Mouse (Mus musculus) leukemia stem cell, adult 10-12 weeks (primary cell): ENCODE data around the gene Kif1c. TPM values are rescaled to one million over a fixed set of nuclear protein-coding genes. Genes with fewer than 3 reads are reported as not detected.

Experiments
- polyA plus RNA-seq: library from polyadenylated mRNA; stranded (reverse); fragments of >175 nt; gene quantifications from 2 replicates; pipeline ENCODE4 v1.2.3, GENCODE M21; 2012; ENCODE audit warnings: low replicate concordance

Gene Kif1c
- polyA plus RNA-seq: 30.4 and 70.0 TPM in 2 replicates

DNA sequence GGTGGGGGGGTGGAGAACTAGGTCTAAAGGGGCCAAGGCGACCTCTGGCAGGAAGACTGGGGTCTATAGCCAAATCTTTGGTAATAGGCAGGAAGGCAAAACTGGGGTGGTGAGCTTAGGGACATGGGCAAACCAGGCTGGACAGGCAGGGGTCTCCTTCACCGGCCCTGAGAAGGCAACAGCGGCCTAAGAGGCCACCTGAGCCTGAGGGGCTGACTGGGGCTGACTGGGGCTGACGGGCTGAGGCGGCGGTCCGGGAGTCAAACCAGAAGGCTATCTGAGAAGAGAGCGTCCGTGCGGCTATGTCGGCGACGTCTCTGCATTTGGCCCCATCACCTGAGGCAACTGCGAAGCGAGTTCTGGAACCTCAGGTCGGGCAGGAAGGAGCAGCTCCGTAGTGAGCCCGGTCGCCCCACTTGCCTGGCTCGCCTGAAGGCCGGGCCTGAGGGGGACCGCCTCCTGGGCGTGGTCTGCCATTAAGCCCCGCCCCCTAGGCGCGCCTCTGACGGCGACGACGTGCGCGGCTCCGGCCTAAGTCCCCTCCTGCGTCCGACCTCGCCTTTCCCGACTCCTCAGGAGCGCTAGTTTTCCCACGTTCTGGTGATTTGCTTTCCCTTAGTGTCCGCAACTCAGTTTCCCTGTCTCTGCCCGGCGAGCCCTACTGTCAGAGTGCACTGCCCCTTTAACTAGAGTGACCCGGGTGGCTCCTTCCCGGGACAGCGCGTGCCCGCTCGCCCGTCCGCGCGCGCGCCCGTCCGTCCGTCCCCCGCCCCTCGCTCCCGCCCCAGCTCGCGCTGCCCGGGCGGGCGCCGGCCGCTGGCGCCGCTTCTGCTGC is at the start of gene Kif1c, which contains the start of gene Inca1:
TSS of gene Kif1c (plus strand) at position 827 of the 835 bp plus-strand sequence.
TSS of gene Inca1 (minus strand) at position 434 of the 835 bp plus-strand sequence.

DNA sequence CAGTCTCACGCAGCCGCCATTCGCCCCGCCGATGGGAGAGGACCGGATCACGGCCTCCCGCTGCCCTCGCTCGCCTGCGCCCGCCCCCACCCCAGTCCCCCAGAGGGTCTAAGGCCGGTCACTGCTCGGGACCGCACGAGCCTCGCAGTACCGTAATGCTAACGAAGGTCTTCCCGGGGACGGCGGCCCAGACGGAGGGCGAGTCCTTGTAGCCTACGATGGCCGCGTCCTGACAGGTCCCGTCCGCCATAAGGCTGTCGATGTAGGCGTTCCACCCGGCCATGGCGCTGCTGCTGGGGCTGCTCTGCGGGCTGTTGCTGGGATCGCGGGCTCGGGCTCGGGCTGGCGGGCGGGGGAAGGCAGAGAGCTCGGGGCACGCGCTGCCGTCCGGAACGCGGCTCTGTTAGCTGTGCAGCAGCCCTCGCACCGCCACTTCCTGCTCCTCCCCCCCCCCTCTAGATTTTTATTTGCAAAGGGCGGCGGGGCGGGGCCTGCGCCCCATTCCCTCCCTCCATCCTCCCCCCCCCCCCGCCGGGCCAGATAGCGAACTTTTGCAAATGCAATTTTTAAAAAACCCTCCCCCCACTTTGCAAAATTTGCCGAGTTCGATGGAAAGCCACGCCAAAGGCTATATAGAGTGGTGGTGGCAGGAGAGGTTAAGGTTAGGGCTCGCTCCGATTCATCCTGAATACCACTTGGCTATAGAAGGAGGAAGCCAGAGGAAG is 46.0 kb upstream of the Kif1c start, which contains the start of gene Pfn1:
TSS of gene Pfn1 (minus strand) at position 447 of the 725 bp plus-strand sequence.

GRCm38 (mm10) chr11:70656964-70657363 is 43.4 kb upstream of the Kif1c start, which contains the start of gene Eno3:
TSS of gene Eno3 (plus strand) at chr11:70657202.

DNA sequence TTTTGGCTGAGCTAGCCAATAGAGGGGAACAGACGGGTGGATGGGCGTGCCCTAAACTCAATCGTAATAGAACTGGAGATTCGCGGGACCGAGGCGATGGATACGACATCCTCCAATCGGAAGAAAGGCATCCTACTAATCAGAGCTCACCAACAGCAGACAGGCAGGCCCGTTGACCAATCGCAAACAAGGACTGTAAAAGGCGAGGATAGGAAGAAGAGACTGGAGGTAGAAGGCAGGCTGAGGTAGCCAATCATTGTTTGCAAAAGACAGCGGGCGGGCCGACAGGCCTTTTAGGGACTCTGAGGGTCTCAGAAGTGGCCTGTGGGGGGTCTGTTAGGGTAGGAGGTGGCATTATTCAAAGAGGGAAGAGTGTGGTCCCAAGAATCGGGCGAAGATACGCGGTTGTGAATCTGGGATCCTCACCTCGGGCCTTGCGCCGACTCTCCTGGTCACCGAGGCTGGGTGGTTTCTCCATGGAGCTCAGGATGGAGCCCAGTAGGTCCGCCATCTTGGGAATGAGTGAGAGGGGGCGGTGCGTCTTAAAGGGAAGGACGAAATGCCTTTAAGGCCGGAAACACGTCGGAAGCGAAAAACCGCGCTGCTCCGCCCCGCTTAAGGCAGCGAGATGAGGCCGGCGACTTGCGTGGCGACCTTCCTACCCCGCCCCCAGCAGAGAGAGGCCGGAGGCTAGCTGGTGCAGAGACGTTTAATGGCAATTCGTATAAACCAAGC is 31.4 kb upstream of the Kif1c start, which contains the start of gene Spag7:
TSS of gene Spag7 (minus strand) at position 646 of the 735 bp plus-strand sequence.

GRCm38 (mm10) chr11:70687601-70688199 is 12.6 kb upstream of the Kif1c start, which contains the start of gene Camta2:
TSS of gene Camta2 (minus strand) at chr11:70688105.

DNA sequence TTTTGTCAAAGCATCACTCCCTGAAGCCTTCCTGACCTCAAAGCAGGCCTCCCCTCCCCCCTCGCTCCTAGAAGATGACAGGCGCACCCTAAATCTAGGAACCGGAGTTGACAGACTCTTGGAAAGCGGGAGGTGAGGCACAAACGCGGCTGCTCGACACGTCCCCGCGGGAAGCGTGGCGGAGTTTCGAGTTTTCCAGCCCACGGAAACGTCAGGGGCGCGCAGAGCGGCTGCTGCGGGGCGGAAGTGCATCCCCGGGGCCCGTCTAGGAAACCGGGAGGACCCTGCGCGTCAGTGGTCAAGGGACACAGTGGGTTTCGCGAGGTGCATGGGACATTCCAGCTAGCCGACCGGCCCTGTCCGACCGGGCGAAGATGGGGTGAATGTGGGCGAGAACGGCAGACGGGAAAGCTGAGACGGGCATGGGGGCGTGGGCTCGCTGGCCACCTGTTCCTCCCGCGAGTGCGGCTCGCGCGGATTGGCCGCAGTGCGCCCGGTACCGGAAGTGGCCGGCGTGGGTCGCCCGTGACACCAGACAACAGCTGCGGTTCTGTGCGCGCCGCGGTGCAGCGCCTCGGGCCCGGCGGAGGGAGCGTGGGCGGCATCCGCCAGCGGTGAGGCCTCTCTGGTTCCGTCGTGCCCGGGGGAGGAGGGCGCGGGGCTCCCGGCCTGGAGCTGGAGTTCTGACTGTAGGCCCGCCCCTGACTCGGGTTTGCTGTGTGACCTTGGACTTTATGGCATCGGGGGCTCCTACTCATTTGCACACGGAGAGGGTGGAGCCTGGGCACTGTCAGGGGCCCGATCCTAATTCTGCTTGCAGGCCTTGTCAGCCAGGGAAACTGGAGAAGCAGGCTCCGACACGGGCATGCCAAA is 63.8 kb downstream of the Kif1c start, which contains the start of gene Zfp3:
TSS of gene Zfp3 (plus strand) at position 274 of the 873 bp plus-strand sequence.

Other genes starting within 250 kb of the Kif1c start
- gene Med11, start 248.6 kb upstream of the Kif1c start, polyA plus RNA-seq: 6.5 and 33.1 TPM in 2 replicates
- 1.6 TPM in 2 replicates for gene Zmynd15, start 241.1 kb upstream of the Kif1c start, polyA plus RNA-seq
- 0.86 and 2.0 TPM in 2 replicates for gene Cxcl16, start 240.6 kb upstream of the Kif1c start, polyA plus RNA-seq
- not detected in 2 replicates for gene Tm4sf5, start 195.3 kb upstream of the Kif1c start, polyA plus RNA-seq
- not detected in 2 replicates for gene Vmo1, start 185.9 kb upstream of the Kif1c start, polyA plus RNA-seq
- gene Gltpd2, start 181.4 kb upstream of the Kif1c start, polyA plus RNA-seq: not detected in 2 replicates
- gene Psmb6, start 175.2 kb upstream of the Kif1c start, polyA plus RNA-seq: 51.2 and 127 TPM in 2 replicates
- gene Gm40193, start 167.6 kb upstream of the Kif1c start, polyA plus RNA-seq: not detected in 2 replicates
- 0.79 and 2.3 TPM in 2 replicates for gene Pld2, start 160.5 kb upstream of the Kif1c start, polyA plus RNA-seq
- 80.3 and 81.9 TPM in 2 replicates for gene Mink1, start 137.7 kb upstream of the Kif1c start, polyA plus RNA-seq
- gene 4930544D05Rik, start 84.7 kb upstream of the Kif1c start, polyA plus RNA-seq: not detected in 2 replicates
- 0.54 and 1.8 TPM in 2 replicates for gene Chrne, start 81.3 kb upstream of the Kif1c start, polyA plus RNA-seq
- gene Gp1ba, start 61.4 kb upstream of the Kif1c start, polyA plus RNA-seq: 17.4 and 31.1 TPM in 2 replicates
- gene Rnf167, start 53.3 kb upstream of the Kif1c start, polyA plus RNA-seq: 52.5 and 175 TPM in 2 replicates
- 28.6 and 32.9 TPM in 2 replicates for gene Slc25a11, start 53.1 kb upstream of the Kif1c start, polyA plus RNA-seq
- 3,216 and 5,291 TPM in 2 replicates for gene Pfn1, start 45.9 kb upstream of the Kif1c start, polyA plus RNA-seq
- gene Eno3, start 43.3 kb upstream of the Kif1c start, polyA plus RNA-seq: 8.0 and 15.4 TPM in 2 replicates
- 65.7 and 82.3 TPM in 2 replicates for gene Spag7, start 31.1 kb upstream of the Kif1c start, polyA plus RNA-seq
- gene Camta2, start 12.4 kb upstream of the Kif1c start, polyA plus RNA-seq: 29.3 and 36.4 TPM in 2 replicates
- not detected in 2 replicates for gene Inca1, start 393 bp upstream of the Kif1c start, polyA plus RNA-seq
- gene Zfp3, start 63.7 kb downstream of the Kif1c start, polyA plus RNA-seq: 0.96 and 1.0 TPM in 2 replicates
- gene Scimp, start 112.0 kb downstream of the Kif1c start, polyA plus RNA-seq: 2.1 TPM in 1 of 2 replicates, not detected in the other
- 41.5 and 47.7 TPM in 2 replicates for gene Rabep1, start 144.2 kb downstream of the Kif1c start, polyA plus RNA-seq